Mouse (Mus musculus) spleen, adult 2 months (tissue): ENCODE measurements around the gene Asprv1. TPM values are rescaled to one million over a fixed set of nuclear protein-coding genes. Genes with fewer than 3 reads are reported as not detected.
A peak's percentile ranks its signal among the peaks of the same experiment; 100 is the strongest.

Experiments used
- DNase-seq, 2 experiments: peaks; one replicate each; pipeline versions ENCODE4 v3.0.0 to v3.0.0-alpha.2; 2012 to 2021; ENCODE audit warnings: low spot score in 2 of 2, low read depth in 1 of 2
- H3K27ac ChIP-seq: fragments of 200-500 bp; 2 replicates; pipeline ENCODE4 v1.5.1; 2012; ENCODE audit warnings: low read length, inconsistent platforms; ENCODE audit not compliant: insufficient read depth
- H3K27me3 ChIP-seq: fragments of 200-500 bp; 2 replicates; pipeline ENCODE4 v1.6.1; 2012; ENCODE audit warnings: mild to moderate bottlenecking, moderate library complexity, low read length, inconsistent platforms; ENCODE audit not compliant: control insufficient read depth, insufficient read depth
- H3K36me3 ChIP-seq: fragments of 200-500 bp; 2 replicates; pipeline ENCODE4 v1.6.1; 2012; ENCODE audit warnings: mild to moderate bottlenecking, low read length, inconsistent platforms; ENCODE audit not compliant: control insufficient read depth, insufficient read depth
- H3K4me1 ChIP-seq: fragments of 200-500 bp; 2 replicates; pipeline ENCODE4 v1.6.1; 2011; ENCODE audit warnings: inconsistent platforms; ENCODE audit not compliant: control insufficient read depth, insufficient read depth, insufficient read length
- H3K4me3 ChIP-seq: fragments of 200-500 bp; 2 replicates; pipeline ENCODE4 v1.5.1; 2011; ENCODE audit warnings: mild to moderate bottlenecking, inconsistent platforms; ENCODE audit not compliant: insufficient read depth, insufficient read length; ENCODE audit errors: extremely low read depth
- CTCF ChIP-seq: fragments of 200-500 bp; IDR thresholded peaks from 2 replicates; pipeline ENCODE4 v1.5.1; 2011; ENCODE audit warnings: mild to moderate bottlenecking, inconsistent platforms; ENCODE audit not compliant: insufficient read depth, insufficient read length, insufficient replicate concordance; ENCODE audit errors: extremely low read depth
- POLR2A ChIP-seq: fragments of 200-500 bp; IDR thresholded peaks from 2 replicates; pipeline ENCODE4 v1.6.1; 2011; ENCODE audit warnings: low read depth, low read length, inconsistent platforms
- WGBS: fragments of 180-500 bp; shearing (Covaris S2); methylation state at CpG from one replicate; pipeline ENCODE4 v1.1.7; 2018; 5-methylcytosine and 5-hydroxymethylcytosine counted together
- polyA plus RNA-seq: library from polyadenylated mRNA; depleted of rRNA; stranded (reverse); fragments of >200 nt; gene quantifications from 2 replicates; pipeline ENCODE4 v1.2.3, GENCODE M21; 2012

Asprv1 gene
- polyA plus RNA-seq, 1 experiment, result 2.5 TPM

GRCm38 (mm10) chr6:86644775-86645400, 16.9 kb downstream of the Asprv1 start:
- H3K27me3 ChIP-seq, result no peaks in the 10 kb centered on the region
- DNase-seq, result no peak
- TF ChIP-seq CTCF, result no peak
- TF ChIP-seq POLR2A, result no peak
- 69% methylated on average over 3 of the region's 3 CpGs for WGBS
- H3K27ac ChIP-seq, result no peak overlapping the region
- H3K4me3 ChIP-seq, result no peak overlapping the region
- H3K4me1 ChIP-seq, result no peaks in the 10 kb centered on the region
- H3K36me3 ChIP-seq, result peaks cover 9% of the 10 kb centered on the region

- DNase-seq, result no peak
- TF ChIP-seq CTCF (no peak), POLR2A (no peak)
- no peaks in the 10 kb centered on the region for H3K27me3 ChIP-seq
- WGBS, result 81% methylated on average over 4 of the region's 4 CpGs
- H3K27ac ChIP-seq, result 0 out of 2 replicates have a peak overlapping the region, but pooled peaks have one; percentile 19
- no peak overlapping the region for H3K4me3 ChIP-seq
- peaks cover 15% of the 10 kb centered on the region for H3K36me3 ChIP-seq
- H3K4me1 ChIP-seq, result no peaks in the 10 kb centered on the region
Observed at GRCm38 (mm10) chr6:86645551-86645950, 17.6 kb downstream of the Asprv1 start.

GRCm38 (mm10) chr6:86646143-86646542, 18.2 kb downstream of the Asprv1 start:
- TF ChIP-seq CTCF, result no peak
- no peak for TF ChIP-seq POLR2A
- Histone ChIP-seq H3K36me3 (peaks cover 20% of the 10 kb centered on the region), H3K4me1 (no peaks in the 10 kb centered on the region), H3K27me3 (no peaks in the 10 kb centered on the region), H3K4me3 (no peak overlapping the region), H3K27ac (no peak overlapping the region)
- WGBS, result 85% methylated on average over 7 of the region's 7 CpGs
- no peak for DNase-seq

- WGBS, result 97% methylated on average over 6 of the region's 6 CpGs
- no peak for DNase-seq
Observed at GRCm38 (mm10) chr6:86653026-86653425, 25.1 kb downstream of the Asprv1 start.

GRCm38 (mm10) chr6:86654270-86654916, 26.4 kb downstream of the Asprv1 start:
- Histone ChIP-seq H3K27ac (no peak overlapping the region), H3K36me3 (peaks cover 32% of the 10 kb centered on the region), H3K27me3 (no peaks in the 10 kb centered on the region), H3K4me1 (peaks cover 2% of the 10 kb centered on the region; the same call in 1 of the 2 replicates), H3K4me3 (no peak overlapping the region)
- WGBS, result 69% methylated on average over 9 of the region's 9 CpGs
- TF ChIP-seq POLR2A (no peak), CTCF (no peak)
- DNase-seq, result peak; percentile 12

More at GRCm38 (mm10) chr6:86653026-86653425, 25.1 kb downstream of the Asprv1 start:
- Histone ChIP-seq H3K4me3 (no peak overlapping the region), H3K27ac (no peak overlapping the region), H3K27me3 (no peaks in the 10 kb centered on the region), H3K4me1 (peaks cover 2% of the 10 kb centered on the region; the same call in 1 of the 2 replicates), H3K36me3 (peaks cover 33% of the 10 kb centered on the region)
- TF ChIP-seq POLR2A (no peak), CTCF (no peak)

- DNase-seq, result no peak
- H3K4me3 ChIP-seq, result no peak overlapping the region
- peaks cover 10% of the 10 kb centered on the region for H3K36me3 ChIP-seq
- no peaks in the 10 kb centered on the region for H3K27me3 ChIP-seq
- no peak for TF ChIP-seq CTCF
- TF ChIP-seq POLR2A, result no peak
- WGBS, result 86% methylated on average over 3 of the region's 3 CpGs
- H3K4me1 ChIP-seq, result peaks cover 2% of the 10 kb centered on the region; the same call in 1 of the 2 replicates
- no peak overlapping the region for H3K27ac ChIP-seq
Observed at GRCm38 (mm10) chr6:86658501-86658900, 30.5 kb downstream of the Asprv1 start.
